Mouse (Mus musculus) liver, adult 2 months (tissue): ENCODE results near the gene Fry.

ENCODE experiments used
- CTCF ChIP-seq: fragments of 200-500 bp; IDR thresholded peaks from 2 replicates; pipeline ENCODE4 v1.5.1; 2011; ENCODE audit warnings: low read depth, low read length, control low read depth
- POLR2A ChIP-seq: fragments of 200-500 bp; IDR thresholded peaks from 2 replicates; pipeline ENCODE4 v1.6.1; 2011; ENCODE audit warnings: low read length, control low read depth; ENCODE audit not compliant: insufficient read depth; ENCODE audit errors: extremely low read depth

- TF ChIP-seq CTCF, result no peak
- no peak for TF ChIP-seq POLR2A
Observed at GRCm38 (mm10) chr5:150149725-150150124, 31.3 kb downstream of the Fry start.
